Mouse (Mus musculus) megakaryocyte, embryonic 14.5 days (primary cell): Measurements from ENCODE around the gene Luc7l3. TPM values are rescaled to one million over a fixed set of nuclear protein-coding genes. Genes with fewer than 3 reads are reported as not detected.

Experiments used
- H3K27me3 ChIP-seq: replicated peaks from 2 replicates; pipeline ENCODE3; 2012; ENCODE audit warnings: inconsistent platforms
- H3K36me3 ChIP-seq: replicated peaks from 2 replicates; pipeline ENCODE3; 2012; ENCODE audit warnings: low read length, inconsistent platforms, mixed read lengths
- H3K4me1 ChIP-seq: 2 replicates; pipeline ENCODE4 v1.6.1; 2012; ENCODE audit warnings: inconsistent platforms
- H3K4me3 ChIP-seq: replicated peaks from 2 replicates; pipeline ENCODE3; 2012; ENCODE audit warnings: moderate library complexity, mild to moderate bottlenecking, inconsistent platforms
- H3K9me3 ChIP-seq: 2 replicates; pipeline ENCODE4 v1.6.1; 2012; ENCODE audit warnings: inconsistent platforms
- FLI1 ChIP-seq: IDR thresholded peaks from 2 replicates; pipeline ENCODE4 v1.6.1; 2012; ENCODE audit warnings: low read length, inconsistent platforms, mixed read lengths
- GATA1 ChIP-seq: IDR thresholded peaks from 3 replicates; pipeline ENCODE4 v1.6.1; 2012; ENCODE audit warnings: mixed read lengths, low read length, inconsistent platforms, borderline replicate concordance
- polyA plus RNA-seq: library from polyadenylated mRNA; stranded (reverse); fragments of >175 nt; gene quantifications from 2 replicates; pipeline ENCODE4 v1.2.3, GENCODE M21; 2012; ENCODE audit warnings: low replicate concordance; ENCODE audit not compliant: insufficient read depth

Gene Luc7l3
- polyA plus RNA-seq, 1 experiment = 22.3 TPM

DNA sequence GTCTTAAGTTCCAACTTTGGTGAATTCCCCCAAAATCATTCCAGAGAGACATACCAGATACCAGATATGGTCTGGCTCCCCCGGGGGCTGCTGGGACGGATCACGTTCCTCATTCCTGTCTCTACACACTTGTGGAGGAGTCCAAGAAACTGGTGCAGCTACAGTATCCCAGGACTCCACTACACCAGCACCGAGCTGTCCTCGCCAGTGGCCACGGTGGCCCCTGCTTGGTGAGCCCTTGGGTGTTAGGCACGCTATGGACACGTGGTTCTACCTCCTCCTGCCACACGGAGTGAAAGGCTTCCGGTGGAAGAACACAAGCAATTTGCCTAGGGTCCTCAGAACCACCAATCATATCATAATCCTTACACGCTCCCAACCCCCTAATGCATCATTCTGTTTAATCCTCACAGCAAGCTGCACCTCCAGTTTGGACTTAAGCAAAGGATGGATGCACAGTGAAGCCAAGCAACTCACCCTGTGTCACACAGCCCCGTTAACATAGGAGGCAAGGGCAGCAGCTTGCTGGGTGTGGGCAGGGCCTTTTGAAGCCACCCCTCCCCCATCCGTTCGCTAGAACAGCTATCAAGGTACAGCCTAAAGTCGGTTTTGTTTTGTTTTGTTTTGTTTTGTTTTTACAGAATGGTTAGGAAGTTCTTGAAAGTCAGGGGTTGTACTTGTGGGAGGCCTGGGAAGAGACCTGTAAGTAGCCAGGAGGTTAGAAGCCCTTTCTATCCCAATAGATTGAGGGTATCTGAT is 78.2 kb downstream of the Luc7l3 start:
- Histone ChIP-seq H3K27me3 (peaks cover 90% of the 10 kb centered on the region), H3K9me3 (no peaks in the 10 kb centered on the region), H3K4me1 (peaks cover 3% of the 10 kb centered on the region), H3K4me3 (peak overlapping the region; percentile 26), H3K36me3 (no peaks in the 10 kb centered on the region)
- TF ChIP-seq FLI1 (no peak), GATA1 (no peak)

DNA sequence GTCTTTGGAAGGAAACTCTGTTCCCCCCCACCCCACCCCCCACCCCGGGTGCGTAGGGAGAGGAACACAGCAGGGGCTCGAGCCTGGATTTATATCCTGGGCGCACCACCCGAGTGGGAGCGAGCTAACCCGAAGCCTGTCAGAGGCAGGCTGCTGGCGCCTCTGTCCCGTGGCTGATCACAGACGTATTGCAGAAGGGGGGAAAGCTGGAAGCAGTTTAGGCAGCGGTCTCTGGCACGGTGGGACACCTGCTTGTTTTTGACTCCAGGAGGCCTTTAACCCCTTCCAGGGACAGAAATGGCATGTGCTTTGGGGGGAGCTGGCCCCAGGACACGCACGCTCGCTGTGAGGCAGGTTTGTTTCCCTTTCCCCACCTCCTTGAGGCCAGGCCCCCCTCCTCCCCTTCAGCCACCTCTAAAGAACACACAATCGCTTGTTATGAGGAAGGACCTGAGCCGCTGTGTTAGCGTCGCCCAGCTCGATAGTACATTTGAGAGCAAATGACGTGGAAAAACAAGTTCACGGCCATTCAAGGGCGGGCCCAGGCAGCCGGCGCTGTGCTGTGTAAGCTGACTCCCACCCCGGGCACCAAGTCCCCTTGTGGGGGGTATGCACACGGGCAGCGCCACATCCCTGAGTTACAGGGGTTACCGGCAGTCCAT is 78.9 kb downstream of the Luc7l3 start:
- Histone ChIP-seq H3K36me3 (no peaks in the 10 kb centered on the region), H3K27me3 (peaks cover 92% of the 10 kb centered on the region), H3K4me1 (peaks cover 3% of the 10 kb centered on the region), H3K9me3 (no peaks in the 10 kb centered on the region), H3K4me3 (no peak overlapping the region)
- no peak for TF ChIP-seq GATA1
- TF ChIP-seq FLI1 = no peak

GRCm38 (mm10) chr11:94239706-94240105 is 82.1 kb downstream of the Luc7l3 start:
- H3K4me1 ChIP-seq = peaks cover 11% of the 10 kb centered on the region
- no peaks in the 10 kb centered on the region for H3K36me3 ChIP-seq
- no peak overlapping the region for H3K4me3 ChIP-seq
- H3K9me3 ChIP-seq = no peaks in the 10 kb centered on the region
- peaks cover 80% of the 10 kb centered on the region for H3K27me3 ChIP-seq
- TF ChIP-seq GATA1 (no peak), FLI1 (no peak)

GRCm38 (mm10) chr11:94238786-94239185 is 83.0 kb downstream of the Luc7l3 start:
- Histone ChIP-seq H3K27me3 (peaks cover 81% of the 10 kb centered on the region), H3K9me3 (no peaks in the 10 kb centered on the region), H3K4me1 (peaks cover 11% of the 10 kb centered on the region), H3K4me3 (peak overlapping the region; percentile 12), H3K36me3 (no peaks in the 10 kb centered on the region)
- TF ChIP-seq GATA1 (no peak), FLI1 (no peak)

Other genes starting within 250 kb of the Luc7l3 start
- gene Tob1, start 110.5 kb downstream of the Luc7l3 start, polyA plus RNA-seq = 4.3 and 10.8 TPM in 2 replicates
- not detected in 2 replicates for gene Wfikkn2, start 76.0 kb downstream of the Luc7l3 start, polyA plus RNA-seq
- gene Gm21885, start 40.1 kb downstream of the Luc7l3 start, polyA plus RNA-seq = not detected in 2 replicates
- gene Ankrd40, start 6.0 kb upstream of the Luc7l3 start, polyA plus RNA-seq = 32.7 and 40.6 TPM in 2 replicates
- 6.3 TPM in 1 of 2 replicates, not detected in the other for gene Abcc3, start 71.0 kb upstream of the Luc7l3 start, polyA plus RNA-seq
- gene Cacna1g, start 152.2 kb upstream of the Luc7l3 start, polyA plus RNA-seq = not detected in 2 replicates
- gene Spata20, start 164.2 kb upstream of the Luc7l3 start, polyA plus RNA-seq = not detected in 2 replicates
- not detected in 2 replicates for gene Epn3, start 178.0 kb upstream of the Luc7l3 start, polyA plus RNA-seq
- gene Mycbpap, start 199.8 kb upstream of the Luc7l3 start, polyA plus RNA-seq = not detected in 2 replicates
- gene Rsad1, start 227.3 kb upstream of the Luc7l3 start, polyA plus RNA-seq = 0.92 and 2.2 TPM in 2 replicates
- 0.45 TPM in 1 of 2 replicates, not detected in the other for gene Chad, start 243.1 kb upstream of the Luc7l3 start, polyA plus RNA-seq